Mouse (Mus musculus): Measurements from ENCODE around the gene Iqcf1. TPM values are rescaled to one million over a fixed set of nuclear protein-coding genes. Genes with fewer than 3 reads are reported as not detected.

Gene Iqcf1
- not detected for polyA plus RNA-seq (2017; shearing (Covaris generic))

GRCm38 (mm10) chr9:106499667-106500066 is at the start of gene Iqcf1:
Iqcf1 (plus strand) TSS chr9:106499967.

GRCm38 (mm10) chr9:106453271-106454070 is 46.3 kb upstream of the Iqcf1 start, which contains the start of gene Pcbp4:
Pcbp4 (plus strand) TSS chr9:106453291.

GRCm38 (mm10) chr9:106465571-106466200 is 34.1 kb upstream of the Iqcf1 start, which contains the start of gene Gpr62:
Gpr62 (minus strand) TSS chr9:106465938.

GRCm38 (mm10) chr9:106475663-106476001 is 24.1 kb upstream of the Iqcf1 start, which contains the start of gene Rrp9:
Rrp9 (plus strand) TSS chr9:106475963.

GRCm38 (mm10) chr9:106476924-106477484 is 22.8 kb upstream of the Iqcf1 start, which contains the start of gene Parp3:
Parp3 (minus strand) TSS chr9:106476949.

GRCm38 (mm10) chr9:106514273-106514672 is 14.5 kb downstream of the Iqcf1 start, which contains the start of gene Iqcf5:
Iqcf5 (plus strand) TSS chr9:106514573.

Other genes with a start within 250 kb of the Iqcf1 start
- gene Poc1a, start 218.9 kb upstream of the Iqcf1 start, polyA plus RNA-seq (2017; shearing (Covaris generic)) = 6.3 TPM
- gene Dusp7, start 131.3 kb upstream of the Iqcf1 start, polyA plus RNA-seq (2017; shearing (Covaris generic)) = 11.0 TPM
- 568 TPM for gene Rpl29, start 70.5 kb upstream of the Iqcf1 start, polyA plus RNA-seq (2017; shearing (Covaris generic))
- 17.9 TPM for gene Acy1, start 61.6 kb upstream of the Iqcf1 start, polyA plus RNA-seq (2017; shearing (Covaris generic))
- 19.1 TPM for gene Abhd14b, start 52.5 kb upstream of the Iqcf1 start, polyA plus RNA-seq (2017; shearing (Covaris generic))
- 20.1 TPM for gene Abhd14a, start 52.3 kb upstream of the Iqcf1 start, polyA plus RNA-seq (2017; shearing (Covaris generic))
- gene Pcbp4, start 46.7 kb upstream of the Iqcf1 start, polyA plus RNA-seq (2017; shearing (Covaris generic)) = 20.5 TPM
- not detected for gene Gpr62, start 34.0 kb upstream of the Iqcf1 start, polyA plus RNA-seq (2017; shearing (Covaris generic))
- 82.3 TPM for gene Rrp9, start 24.0 kb upstream of the Iqcf1 start, polyA plus RNA-seq (2017; shearing (Covaris generic))
- 84.4 TPM for gene Parp3, start 23.0 kb upstream of the Iqcf1 start, polyA plus RNA-seq (2017; shearing (Covaris generic))
- not detected for gene Iqcf5, start 14.6 kb downstream of the Iqcf1 start, polyA plus RNA-seq (2017; shearing (Covaris generic))
- gene Iqcf3, start 61.7 kb downstream of the Iqcf1 start, polyA plus RNA-seq (2017; shearing (Covaris generic)) = not detected
- not detected for gene Iqcf4, start 71.0 kb downstream of the Iqcf1 start, polyA plus RNA-seq (2017; shearing (Covaris generic))
- gene Iqcf6, start 126.6 kb downstream of the Iqcf1 start, polyA plus RNA-seq (2017; shearing (Covaris generic)) = not detected
- not detected for gene Grm2, start 156.1 kb downstream of the Iqcf1 start, polyA plus RNA-seq (2017; shearing (Covaris generic))
- 77.6 TPM for gene Tex264, start 186.0 kb downstream of the Iqcf1 start, polyA plus RNA-seq (2017; shearing (Covaris generic))

Data from inflammation-experienced regulatory T-cells, adult 16 weeks (primary cell).